Mouse (Mus musculus): ENCODE results near the gene Dazap1. TPM values are rescaled to one million over a fixed set of nuclear protein-coding genes. Genes with fewer than 3 reads are reported as not detected.

Gene Dazap1
- total RNA-seq, 1 experiment, result 154 TPM

GRCm38 (mm10) chr10:80236145-80236825 lies 25.0 kb upstream of the Dazap1 start:
- DNase-seq (ENCODE audit: low read depth, low spot score), result no peak
- in situ Hi-C loops (cut with MboI; ENCODE audit: low sequenced_read_pairs in 2 of 2, unreplicated experiment in 2 of 2), result no loop called here
- Histone ChIP-seq H3K9ac (ENCODE audit: insufficient read depth, low read depth, low read length, poor library complexity, severe bottlenecking) (no peak overlapping the region), H3K4me3 (ENCODE audit: insufficient read depth in 1 of 2, low read depth in 1 of 2, low read length in 2 of 2, poor library complexity in 1 of 2, severe bottlenecking in 1 of 2) (no peak overlapping the region), H3K9me3 (ENCODE audit: control insufficient read depth, insufficient read depth, low read depth, low read length) (no peaks in the 10 kb centered on the region), H3K27ac (ENCODE audit: insufficient read depth, low read depth, low read length, poor library complexity, severe bottlenecking) (no peak overlapping the region), H3K36me3 (ENCODE audit: control insufficient read depth, insufficient read depth, low read length, poor library complexity, severe bottlenecking) (peaks cover 93% of the 10 kb centered on the region), H3K4me1 (ENCODE audit: control insufficient read depth in 2 of 2, insufficient read depth in 2 of 2, low read length in 2 of 2, poor library complexity in 1 of 2) (no peaks in the 10 kb centered on the region; a peak in 1 of 4 replicates)
- no peak for TF ChIP-seq MAFK (IDR thresholded peaks at IDR 0.05; ENCODE audit: insufficient read depth, low read depth, low read length)
- no peak for TF ChIP-seq ZNF384 (IDR thresholded peaks at IDR 0.05; ENCODE audit: low read depth, low read length)
- TF ChIP-seq CHD2 (IDR thresholded peaks at IDR 0.05; ENCODE audit: low read depth, low read length), result no peak
- no peak for TF ChIP-seq HCFC1 (IDR thresholded peaks at IDR 0.05; ENCODE audit: borderline replicate concordance, insufficient read depth, low read length)
- no peak for TF ChIP-seq ZC3H11A (IDR thresholded peaks at IDR 0.05; ENCODE audit: borderline replicate concordance, low read depth, low read length)

DNA sequence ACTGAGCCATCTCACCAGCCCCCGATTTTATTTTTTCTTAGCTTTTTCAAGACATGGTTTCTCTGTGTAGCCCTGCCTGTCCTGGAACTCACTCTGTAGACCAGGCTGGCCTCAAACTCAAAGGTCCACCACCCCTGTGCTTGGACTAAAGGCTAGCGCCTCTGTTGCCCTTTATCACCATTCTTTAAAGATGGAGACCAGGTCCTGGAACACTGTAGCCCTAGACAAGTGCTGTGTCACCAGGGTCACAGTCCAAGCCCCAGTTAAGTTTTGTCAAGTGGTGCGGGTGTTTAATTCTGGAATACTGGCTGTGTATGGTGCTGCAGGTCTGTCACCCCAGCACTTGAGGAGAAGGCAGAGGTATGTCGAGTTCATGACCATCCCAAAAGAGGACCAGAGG lies 24.3 kb upstream of the Dazap1 start:
- Histone ChIP-seq H3K36me3 (ENCODE audit: control insufficient read depth, insufficient read depth, low read length, poor library complexity, severe bottlenecking) (peaks cover 92% of the 10 kb centered on the region), H3K27ac (ENCODE audit: insufficient read depth, low read depth, low read length, poor library complexity, severe bottlenecking) (no peak overlapping the region), H3K4me3 (ENCODE audit: insufficient read depth in 1 of 2, low read depth in 1 of 2, low read length in 2 of 2, poor library complexity in 1 of 2, severe bottlenecking in 1 of 2) (no peak overlapping the region), H3K9me3 (ENCODE audit: control insufficient read depth, insufficient read depth, low read depth, low read length) (no peaks in the 10 kb centered on the region), H3K4me1 (ENCODE audit: control insufficient read depth in 2 of 2, insufficient read depth in 2 of 2, low read length in 2 of 2, poor library complexity in 1 of 2) (no peaks in the 10 kb centered on the region; a peak in 1 of 4 replicates), H3K9ac (ENCODE audit: insufficient read depth, low read depth, low read length, poor library complexity, severe bottlenecking) (no peak overlapping the region)
- TF ChIP-seq ZNF384 (IDR thresholded peaks at IDR 0.05; ENCODE audit: low read depth, low read length) (no peak), CHD2 (IDR thresholded peaks at IDR 0.05; ENCODE audit: low read depth, low read length) (no peak), HCFC1 (IDR thresholded peaks at IDR 0.05; ENCODE audit: borderline replicate concordance, insufficient read depth, low read length) (no peak), MAFK (IDR thresholded peaks at IDR 0.05; ENCODE audit: insufficient read depth, low read depth, low read length) (no peak), ZC3H11A (IDR thresholded peaks at IDR 0.05; ENCODE audit: borderline replicate concordance, low read depth, low read length) (no peak)
- in situ Hi-C loops (cut with MboI; ENCODE audit: low sequenced_read_pairs in 2 of 2, unreplicated experiment in 2 of 2), result no loop called here
- DNase-seq (ENCODE audit: low read depth, low spot score), result no peak

DNA sequence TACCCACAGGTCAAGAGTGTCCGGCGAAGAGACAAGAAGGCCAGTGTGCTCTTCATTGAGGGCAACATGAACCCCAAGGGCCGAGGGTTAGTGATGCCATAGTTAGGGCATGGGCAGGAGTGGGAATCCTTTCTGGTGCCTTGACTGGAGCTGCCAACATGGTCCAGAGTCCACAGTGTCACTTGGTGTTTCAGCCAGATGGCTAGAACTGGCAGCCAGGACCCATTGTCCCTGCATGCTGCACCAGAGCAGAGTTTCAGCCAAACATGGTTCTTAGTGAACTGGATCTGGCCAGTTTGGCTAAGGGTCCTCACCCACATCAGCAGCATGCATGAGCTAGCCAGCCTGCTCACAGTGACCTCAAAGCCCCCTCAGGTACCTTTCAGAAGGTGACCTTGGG lies 23.0 kb upstream of the Dazap1 start:
- Histone ChIP-seq H3K27ac (ENCODE audit: insufficient read depth, low read depth, low read length, poor library complexity, severe bottlenecking) (no peak overlapping the region), H3K4me3 (ENCODE audit: insufficient read depth in 1 of 2, low read depth in 1 of 2, low read length in 2 of 2, poor library complexity in 1 of 2, severe bottlenecking in 1 of 2) (no peak overlapping the region), H3K36me3 (ENCODE audit: control insufficient read depth, insufficient read depth, low read length, poor library complexity, severe bottlenecking) (peaks cover 92% of the 10 kb centered on the region), H3K9ac (ENCODE audit: insufficient read depth, low read depth, low read length, poor library complexity, severe bottlenecking) (no peak overlapping the region), H3K4me1 (ENCODE audit: control insufficient read depth in 2 of 2, insufficient read depth in 2 of 2, low read length in 2 of 2, poor library complexity in 1 of 2) (no peaks in the 10 kb centered on the region; a peak in 1 of 4 replicates), H3K9me3 (ENCODE audit: control insufficient read depth, insufficient read depth, low read depth, low read length) (no peaks in the 10 kb centered on the region)
- in situ Hi-C loops (cut with MboI; ENCODE audit: low sequenced_read_pairs in 2 of 2, unreplicated experiment in 2 of 2), result no loop called here
- no peak for TF ChIP-seq CHD2 (IDR thresholded peaks at IDR 0.05; ENCODE audit: low read depth, low read length)
- TF ChIP-seq ZNF384 (IDR thresholded peaks at IDR 0.05; ENCODE audit: low read depth, low read length), result no peak
- no peak for TF ChIP-seq HCFC1 (IDR thresholded peaks at IDR 0.05; ENCODE audit: borderline replicate concordance, insufficient read depth, low read length)
- no peak for TF ChIP-seq ZC3H11A (IDR thresholded peaks at IDR 0.05; ENCODE audit: borderline replicate concordance, low read depth, low read length)
- no peak for TF ChIP-seq MAFK (IDR thresholded peaks at IDR 0.05; ENCODE audit: insufficient read depth, low read depth, low read length)
- no peak for DNase-seq (ENCODE audit: low read depth, low spot score)

- no peaks in the 10 kb centered on the region for H3K9me3 ChIP-seq (ENCODE audit: control insufficient read depth, insufficient read depth, low read depth, low read length)
- H3K27ac ChIP-seq (ENCODE audit: insufficient read depth, low read depth, low read length, poor library complexity, severe bottlenecking), result no peak overlapping the region
- DNase-seq (ENCODE audit: low read depth, low spot score), result no peak
- no peak for TF ChIP-seq ZC3H11A (IDR thresholded peaks at IDR 0.05; ENCODE audit: borderline replicate concordance, low read depth, low read length)
- TF ChIP-seq CHD2 (IDR thresholded peaks at IDR 0.05; ENCODE audit: low read depth, low read length), result no peak
- H3K36me3 ChIP-seq (ENCODE audit: control insufficient read depth, insufficient read depth, low read length, poor library complexity, severe bottlenecking), result peaks cover 92% of the 10 kb centered on the region
- in situ Hi-C loops (cut with MboI; ENCODE audit: low sequenced_read_pairs in 2 of 2, unreplicated experiment in 2 of 2), result loop anchor here in 1 of 2 experiments (10.0 kb wide), 1 partner anchor 65 kb away; the partner anchor contains the start of genes 1600002K03Rik and Efna2
- no peaks in the 10 kb centered on the region; a peak in 1 of 4 replicates for H3K4me1 ChIP-seq (ENCODE audit: control insufficient read depth in 2 of 2, insufficient read depth in 2 of 2, low read length in 2 of 2, poor library complexity in 1 of 2)
- H3K9ac ChIP-seq (ENCODE audit: insufficient read depth, low read depth, low read length, poor library complexity, severe bottlenecking), result no peak overlapping the region
- no peak overlapping the region for H3K4me3 ChIP-seq (ENCODE audit: insufficient read depth in 1 of 2, low read depth in 1 of 2, low read length in 2 of 2, poor library complexity in 1 of 2, severe bottlenecking in 1 of 2)
These were observed 21.5 kb upstream of the Dazap1 start for GRCm38 (mm10) chr10:80239791-80240190.

Measured in ES-E14 (cell line).